Comparison of ENCODE assay signal across 13 mouse cellular contexts in the genomic region with DNA sequence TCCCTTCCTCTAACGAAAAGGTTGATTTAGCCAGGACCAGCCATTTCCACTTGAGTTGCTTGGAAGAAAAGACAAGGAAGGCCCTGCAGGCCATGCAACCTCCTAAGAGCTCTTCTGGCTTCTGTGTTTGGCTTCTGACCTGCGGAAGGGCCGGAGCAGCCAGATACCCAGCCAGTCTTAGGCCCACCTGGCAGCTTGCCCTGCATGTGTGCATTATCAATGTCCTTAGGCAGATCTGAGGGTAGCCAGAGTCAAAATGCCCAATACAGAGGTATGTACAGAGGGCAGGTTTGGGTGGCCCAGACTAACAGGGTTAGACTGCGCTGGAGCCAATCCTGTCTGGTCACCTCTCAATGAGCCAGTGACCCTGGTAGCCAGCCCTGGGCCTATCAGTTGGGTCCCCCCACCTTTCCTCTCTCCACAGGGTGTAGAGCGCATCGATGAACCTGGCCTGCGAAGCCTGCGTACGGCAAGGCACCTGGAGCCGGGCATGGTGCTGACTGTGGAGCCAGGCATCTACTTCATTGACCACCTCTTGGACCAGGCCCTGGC. TPM values are rescaled to one million over a fixed set of nuclear protein-coding genes. Genes with fewer than 3 reads are reported as not detected.
DNase-seq lines count a peak whose midpoint lies in the region; ATAC-seq and TF ChIP-seq lines count a peak whose summit lies in the region.
"Had no signal": no experiment of that assay in that cellular context is flagged by ENCODE, and none has a peak within 500 bp of the region (broad histone marks: within the 10 kb centered on the region; RNA-seq: fewer than 3 reads in every experiment).

No protein-coding gene starts in this region.

- no peak for TF ChIP-seq CTCF in lung, embryonic 14.5 days (IDR thresholded peaks at IDR 0.05; ENCODE audit: low read depth)
- no peak for TF ChIP-seq CTCF in intestine, postnatal 0 days (IDR thresholded peaks at IDR 0.05; ENCODE audit: low read depth)

- 91% methylated on average over 10 of the region's 10 CpGs for WGBS in lung, embryonic 14.5 days
- WGBS in embryonic facial prominence, embryonic 12.5 days: 94% methylated on average over 10 of the region's 10 CpGs
- WGBS in intestine, postnatal 0 days: 92% methylated on average over 10 of the region's 10 CpGs

- no peaks in the 10 kb centered on the region for H3K4me1 ChIP-seq in lung, embryonic 14.5 days (ENCODE audit: insufficient read depth)
- H3K4me1 ChIP-seq in embryonic facial prominence, embryonic 12.5 days: peaks cover 14% of the 10 kb centered on the region
- H3K4me1 ChIP-seq in intestine, postnatal 0 days (replicated peaks; ENCODE audit: control insufficient read depth, insufficient read depth, low read length): 0 out of 2 replicates have a peak, but pooled peaks cover 7% of the 10 kb centered on the region

- no peak overlapping the region for H3K9ac ChIP-seq in lung, embryonic 14.5 days
- H3K9ac ChIP-seq in embryonic facial prominence, embryonic 12.5 days: no peak overlapping the region
- no peak overlapping the region for H3K9ac ChIP-seq in intestine, postnatal 0 days (ENCODE audit: low read depth, low read length)
- H3K9ac ChIP-seq: hindbrain, embryonic 13.5 days had no signal

- H3K27me3 ChIP-seq in lung, embryonic 14.5 days (ENCODE audit: insufficient read depth, low read length): no peaks in the 10 kb centered on the region
- no peaks in the 10 kb centered on the region for H3K27me3 ChIP-seq in embryonic facial prominence, embryonic 12.5 days
- H3K27me3 ChIP-seq in intestine, postnatal 0 days (replicated peaks; ENCODE audit: control insufficient read depth, insufficient read depth, low read length): no peaks in the 10 kb centered on the region
- H3K27me3 ChIP-seq: hindbrain, embryonic 13.5 days had no signal

- H3K36me3 ChIP-seq in lung, embryonic 14.5 days (ENCODE audit: insufficient read depth): peaks cover 57% of the 10 kb centered on the region
- H3K36me3 ChIP-seq in embryonic facial prominence, embryonic 12.5 days: peaks cover 49% of the 10 kb centered on the region
- peaks cover 46% of the 10 kb centered on the region for H3K36me3 ChIP-seq in intestine, postnatal 0 days (ENCODE audit: control insufficient read depth, insufficient read depth)

- peak; percentile 91 for DNase-seq in heart, adult 11 months
- no peak for DNase-seq in heart, postnatal 14 days
- DNase-seq in lung, embryonic 14.5 days: no peak
- no peak for DNase-seq in lung, postnatal 14 days
- DNase-seq in testis, postnatal 10 days (ENCODE audit: low spot score): no peak
- DNase-seq in embryo, embryonic 10 days (ENCODE audit: low spot score): no peak
- DNase-seq: B cell, adult 2 months; cerebellum, adult 9-10 months; thymus, postnatal 14 days had no signal

- H3K27ac ChIP-seq in lung, embryonic 14.5 days (ENCODE audit: low read depth): no peak overlapping the region
- peak overlapping the region; percentile 46 for H3K27ac ChIP-seq in embryonic facial prominence, embryonic 12.5 days
- peak overlapping the region; percentile 74; the same call in 1 of the 2 replicates for H3K27ac ChIP-seq in intestine, postnatal 0 days (ENCODE audit: low read depth, low read length)
- H3K27ac ChIP-seq: hindbrain, embryonic 13.5 days had no signal

- 0 out of 2 replicates have a peak, but pooled peaks have one; percentile 35 for ATAC-seq in lung, embryonic 14.5 days (ENCODE audit: insufficient read depth)
- ATAC-seq in embryonic facial prominence, embryonic 12.5 days (ENCODE audit: insufficient number of reproducible peaks, insufficient read depth, low FRiP score, low TSS enrichment): no peak
- ATAC-seq in intestine, postnatal 0 days: no peak
- ATAC-seq: forebrain, embryonic 16.5 days had no signal

- intact Hi-C loops in heart, postnatal 14 days (cut with DNase I): no loop called here

- H3K4me2 ChIP-seq in lung, embryonic 14.5 days: no peak overlapping the region
- H3K4me2 ChIP-seq in embryonic facial prominence, embryonic 12.5 days (replicated peaks): no peak overlapping the region
- H3K4me2 ChIP-seq in intestine, postnatal 0 days (replicated peaks; ENCODE audit: low read depth): peak overlapping the region; percentile 27; the same call in 1 of the 2 replicates
- H3K4me2 ChIP-seq: hindbrain, embryonic 13.5 days had no signal

- H3K9me3 ChIP-seq in lung, embryonic 14.5 days (ENCODE audit: low read depth, low read length): no peaks in the 10 kb centered on the region
- no peaks in the 10 kb centered on the region for H3K9me3 ChIP-seq in embryonic facial prominence, embryonic 12.5 days
- H3K9me3 ChIP-seq in intestine, postnatal 0 days (ENCODE audit: control insufficient read depth): no peaks in the 10 kb centered on the region
- H3K9me3 ChIP-seq: hindbrain, embryonic 13.5 days had no signal

- no peak overlapping the region for H3K4me3 ChIP-seq in lung, embryonic 14.5 days (ENCODE audit: low read depth, low read length)
- H3K4me3 ChIP-seq in embryonic facial prominence, embryonic 12.5 days: no peak overlapping the region
- no peak overlapping the region for H3K4me3 ChIP-seq in intestine, postnatal 0 days (ENCODE audit: low read depth, low read length)
- H3K4me3 ChIP-seq: hindbrain, embryonic 13.5 days had no signal

RNA-seq across cellular contexts. Expression of a gene that starts 13.0 kb away (rescaled TPM):
- 10 to 100 TPM; 27.8 to 29.1 TPM for total RNA-seq in heart, postnatal 14 days (2021)
- polyA plus RNA-seq in lung, embryonic 14.5 days (2014; fragmentation: Nextera tagmentation; extraction: Ambion mirVana): 38.6 and 41.7 TPM in 2 replicates
- polyA plus RNA-seq in embryonic facial prominence, embryonic 12.5 days (2016; fragmentation: Nextera tagmentation; extraction: Ambion mirVana): 49.9 and 55.8 TPM in 2 replicates
- polyA plus RNA-seq in intestine, postnatal 0 days (2015; fragmentation: Nextera tagmentation; extraction: Ambion mirVana): 52.4 and 58.4 TPM in 2 replicates
